Mouse (Mus musculus): ENCODE results near the gene Gm1043. TPM values are rescaled to one million over a fixed set of nuclear protein-coding genes. Genes with fewer than 3 reads are reported as not detected.

The Gm1043 gene
- polyA plus RNA-seq, 2 experiments: 0.96 TPM; not detected in 1

DNA sequence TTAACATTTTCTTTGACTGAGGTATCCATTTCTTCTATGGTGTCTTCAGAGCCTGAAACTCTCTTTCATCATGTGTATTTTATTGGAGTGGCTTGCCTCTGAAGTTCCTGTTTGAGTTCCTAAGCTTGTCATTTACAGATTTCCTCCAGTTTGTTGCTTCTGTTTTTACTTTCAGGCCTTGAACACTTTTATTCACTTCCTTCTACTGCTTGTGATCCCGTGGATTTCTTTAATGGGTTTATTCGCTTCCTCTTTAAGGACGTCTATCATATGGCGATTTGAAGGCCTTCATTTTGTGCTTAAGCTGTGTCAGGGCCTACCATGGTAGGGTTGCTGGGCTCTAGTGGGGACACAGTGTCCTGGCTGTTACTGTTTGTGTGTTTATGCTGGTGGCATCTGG is 11.5 kb upstream of the Gm1043 start:
- DNase-seq (ENCODE audit: low spot score) (no peak), ATAC-seq (ENCODE audit: low FRiP score, low read depth) (no peak)
- Histone ChIP-seq H3K27ac (replicated peaks; ENCODE audit: low read depth, low read length) (no peak overlapping the region), H3K4me1 (ENCODE audit: control insufficient read depth, insufficient read depth, low read length) (no peaks in the 10 kb centered on the region), H3K27me3 (ENCODE audit: control insufficient read depth, insufficient read depth, low read length) (0 out of 2 replicates have a peak, but pooled peaks cover 9% of the 10 kb centered on the region), H3K36me3 (ENCODE audit: control insufficient read depth, insufficient read depth, low read length) (no peaks in the 10 kb centered on the region), H3K9ac (ENCODE audit: low read depth, low read length, severe bottlenecking) (no peak overlapping the region), H3K4me2 (replicated peaks; ENCODE audit: low read depth, low read length, severe bottlenecking) (no peak overlapping the region), H3K9me3 (ENCODE audit: control insufficient read depth, low read length) (no peaks in the 10 kb centered on the region), H3K4me3 (replicated peaks; ENCODE audit: low read length) (no peak overlapping the region)
- WGBS: 79% methylated on average over 4 of the region's 4 CpGs
- no peak for TF ChIP-seq POLR2A (IDR thresholded peaks at IDR 0.05; ENCODE audit: borderline replicate concordance, extremely low read depth, insufficient read depth, insufficient read length)

- 52% methylated on average over 12 of the region's 12 CpGs for WGBS
- H3K36me3 ChIP-seq (ENCODE audit: control insufficient read depth, insufficient read depth, low read length): no peaks in the 10 kb centered on the region
- TF ChIP-seq POLR2A (IDR thresholded peaks at IDR 0.05; ENCODE audit: borderline replicate concordance, extremely low read depth, insufficient read depth, insufficient read length): no peak
- H3K27ac ChIP-seq (replicated peaks; ENCODE audit: low read depth, low read length): no peak overlapping the region
- 0 out of 2 replicates have a peak, but pooled peaks cover 9% of the 10 kb centered on the region for H3K27me3 ChIP-seq (ENCODE audit: control insufficient read depth, insufficient read depth, low read length)
- no peak overlapping the region for H3K9ac ChIP-seq (ENCODE audit: low read depth, low read length, severe bottlenecking)
- no peaks in the 10 kb centered on the region for H3K4me1 ChIP-seq (ENCODE audit: control insufficient read depth, insufficient read depth, low read length)
- no peak for DNase-seq (ENCODE audit: low spot score)
- H3K4me2 ChIP-seq (replicated peaks; ENCODE audit: low read depth, low read length, severe bottlenecking): no peak overlapping the region
- no peak overlapping the region for H3K4me3 ChIP-seq (replicated peaks; ENCODE audit: low read length)
- no peak for ATAC-seq (ENCODE audit: low FRiP score, low read depth)
- H3K9me3 ChIP-seq (ENCODE audit: control insufficient read depth, low read length): no peaks in the 10 kb centered on the region
Measured at GRCm38 (mm10) chr5:37076692-37077329, 8.4 kb upstream of the Gm1043 start.

DNA sequence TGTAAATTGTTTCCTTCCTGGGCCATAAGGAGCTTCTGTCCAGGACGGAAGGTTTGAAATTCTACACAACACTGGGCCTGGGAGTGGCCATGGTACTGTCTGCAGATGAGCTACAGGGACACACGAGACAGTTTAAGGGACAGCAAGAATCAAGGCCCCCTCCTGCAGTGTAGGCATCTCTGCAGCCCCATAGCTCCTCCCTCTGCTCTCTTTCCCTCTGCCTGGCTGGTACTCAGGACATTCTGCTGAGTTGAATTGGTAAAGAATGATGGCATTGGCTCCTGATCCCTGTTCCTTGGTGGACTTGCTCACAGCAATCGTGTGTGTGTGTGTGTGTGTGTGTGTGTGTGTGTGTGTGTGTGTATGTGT is 7.9 kb upstream of the Gm1043 start:
- 23% methylated on average over 3 of the region's 3 CpGs for WGBS
- no peak for ATAC-seq (ENCODE audit: low FRiP score, low read depth)
- Histone ChIP-seq H3K36me3 (ENCODE audit: control insufficient read depth, insufficient read depth, low read length) (no peaks in the 10 kb centered on the region), H3K4me3 (replicated peaks; ENCODE audit: low read length) (no peak overlapping the region), H3K9ac (ENCODE audit: low read depth, low read length, severe bottlenecking) (no peak overlapping the region), H3K27ac (replicated peaks; ENCODE audit: low read depth, low read length) (no peak overlapping the region), H3K4me1 (ENCODE audit: control insufficient read depth, insufficient read depth, low read length) (no peaks in the 10 kb centered on the region), H3K9me3 (ENCODE audit: control insufficient read depth, low read length) (no peaks in the 10 kb centered on the region), H3K27me3 (ENCODE audit: control insufficient read depth, insufficient read depth, low read length) (0 out of 2 replicates have a peak, but pooled peaks cover 9% of the 10 kb centered on the region), H3K4me2 (replicated peaks; ENCODE audit: low read depth, low read length, severe bottlenecking) (no peak overlapping the region)
- DNase-seq (ENCODE audit: low spot score): no peak
- TF ChIP-seq POLR2A (IDR thresholded peaks at IDR 0.05; ENCODE audit: borderline replicate concordance, extremely low read depth, insufficient read depth, insufficient read length): no peak

DNA sequence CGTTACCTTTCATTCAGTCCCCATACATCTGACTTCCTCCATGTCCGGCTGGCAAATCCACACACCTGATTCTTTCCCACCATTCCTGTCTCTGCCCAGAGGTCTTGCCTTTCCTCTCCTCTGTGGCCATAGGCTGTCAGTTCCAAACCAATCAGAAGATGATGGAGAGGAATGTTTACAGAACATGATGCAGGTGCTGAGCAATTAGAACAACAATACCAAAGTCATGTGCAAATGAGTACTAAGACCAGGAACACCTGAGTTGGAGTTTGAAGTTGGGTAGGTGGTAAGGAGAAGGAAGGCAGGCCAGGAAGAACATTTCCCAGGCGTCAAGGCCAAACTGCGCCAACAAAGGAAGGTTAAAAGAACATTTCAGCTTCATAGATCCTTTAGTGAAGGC is 5.7 kb upstream of the Gm1043 start:
- no peak for TF ChIP-seq POLR2A (IDR thresholded peaks at IDR 0.05; ENCODE audit: borderline replicate concordance, extremely low read depth, insufficient read depth, insufficient read length)
- 97% methylated on average over 4 of the region's 4 CpGs for WGBS

GRCm38 (mm10) chr5:37080601-37081000 is 4.6 kb upstream of the Gm1043 start:
- Histone ChIP-seq H3K4me1 (ENCODE audit: control insufficient read depth, insufficient read depth, low read length) (no peaks in the 10 kb centered on the region), H3K9ac (ENCODE audit: low read depth, low read length, severe bottlenecking) (no peak overlapping the region), H3K27me3 (ENCODE audit: control insufficient read depth, insufficient read depth, low read length) (0 out of 2 replicates have a peak, but pooled peaks cover 9% of the 10 kb centered on the region), H3K27ac (replicated peaks; ENCODE audit: low read depth, low read length) (no peak overlapping the region), H3K4me2 (replicated peaks; ENCODE audit: low read depth, low read length, severe bottlenecking) (no peak overlapping the region), H3K4me3 (replicated peaks; ENCODE audit: low read length) (no peak overlapping the region), H3K36me3 (ENCODE audit: control insufficient read depth, insufficient read depth, low read length) (no peaks in the 10 kb centered on the region), H3K9me3 (ENCODE audit: control insufficient read depth, low read length) (no peaks in the 10 kb centered on the region)
- TF ChIP-seq POLR2A (IDR thresholded peaks at IDR 0.05; ENCODE audit: borderline replicate concordance, extremely low read depth, insufficient read depth, insufficient read length): no peak
- WGBS: 75% methylated on average over 5 of the region's 5 CpGs
- ATAC-seq (ENCODE audit: low FRiP score, low read depth) (no peak), DNase-seq (ENCODE audit: low spot score) (no peak)

More for the DNA sequence above, 5.7 kb upstream of the Gm1043 start:
- no peak overlapping the region for H3K9ac ChIP-seq (ENCODE audit: low read depth, low read length, severe bottlenecking)
- no peak overlapping the region for H3K4me3 ChIP-seq (replicated peaks; ENCODE audit: low read length)
- H3K9me3 ChIP-seq (ENCODE audit: control insufficient read depth, low read length): no peaks in the 10 kb centered on the region
- no peak for DNase-seq (ENCODE audit: low spot score)
- no peak for ATAC-seq (ENCODE audit: low FRiP score, low read depth)
- H3K27me3 ChIP-seq (ENCODE audit: control insufficient read depth, insufficient read depth, low read length): 0 out of 2 replicates have a peak, but pooled peaks cover 9% of the 10 kb centered on the region
- no peak overlapping the region for H3K27ac ChIP-seq (replicated peaks; ENCODE audit: low read depth, low read length)
- no peaks in the 10 kb centered on the region for H3K4me1 ChIP-seq (ENCODE audit: control insufficient read depth, insufficient read depth, low read length)
- no peak overlapping the region for H3K4me2 ChIP-seq (replicated peaks; ENCODE audit: low read depth, low read length, severe bottlenecking)
- H3K36me3 ChIP-seq (ENCODE audit: control insufficient read depth, insufficient read depth, low read length): no peaks in the 10 kb centered on the region
